Mouse (Mus musculus): ENCODE measurements at regions not wholly inside any gene's neighbourhood (a gene's known extent, or its start where the extent isn't known, plus 50 kb on each side); places are given as distances from the start of the nearest gene placed in this dataset.

DNA sequence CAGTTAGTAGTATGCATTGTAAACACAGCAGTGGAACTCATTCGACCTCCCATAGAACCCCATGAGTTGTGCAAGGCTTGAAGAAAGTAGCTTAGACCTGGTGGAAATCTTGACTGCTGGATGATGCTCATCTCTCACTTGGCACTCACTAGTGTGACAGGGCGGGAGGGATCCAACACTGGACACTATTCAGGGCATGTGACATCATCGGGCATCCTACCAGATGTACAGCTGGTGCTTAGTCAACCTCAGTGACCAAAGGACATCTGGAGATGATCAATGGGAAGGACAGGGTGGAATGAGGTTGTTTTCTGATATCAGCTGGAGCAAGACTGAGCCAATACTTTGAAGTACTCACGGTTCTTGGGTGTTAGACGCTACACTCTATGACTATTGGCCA is 114.9 kb upstream of the Rnaseh2b start:
- no peak for DNase-seq (ENCODE audit: low spot score in 2 of 2)

DNA sequence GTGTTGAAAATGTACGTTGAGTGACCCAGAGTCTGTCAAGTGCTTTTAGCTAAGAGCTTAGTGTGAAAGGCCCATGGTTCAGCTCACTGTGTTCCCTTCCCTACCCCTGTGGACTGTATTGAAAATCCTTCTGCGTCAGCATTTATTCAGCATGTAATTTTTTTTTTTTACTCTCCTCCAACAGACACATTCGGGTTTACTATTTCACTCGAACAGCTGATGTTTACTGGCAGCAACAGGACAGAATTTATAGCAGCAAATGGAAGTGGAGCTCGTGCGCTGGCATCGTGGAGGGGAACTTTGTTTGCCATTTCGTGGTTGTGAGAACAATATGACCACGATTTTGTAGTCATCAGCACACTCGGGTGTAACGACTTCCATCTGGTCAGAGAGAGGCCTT is 105.0 kb upstream of the Rnaseh2b start:
- no peak for DNase-seq (ENCODE audit: low spot score in 2 of 2)

DNA sequence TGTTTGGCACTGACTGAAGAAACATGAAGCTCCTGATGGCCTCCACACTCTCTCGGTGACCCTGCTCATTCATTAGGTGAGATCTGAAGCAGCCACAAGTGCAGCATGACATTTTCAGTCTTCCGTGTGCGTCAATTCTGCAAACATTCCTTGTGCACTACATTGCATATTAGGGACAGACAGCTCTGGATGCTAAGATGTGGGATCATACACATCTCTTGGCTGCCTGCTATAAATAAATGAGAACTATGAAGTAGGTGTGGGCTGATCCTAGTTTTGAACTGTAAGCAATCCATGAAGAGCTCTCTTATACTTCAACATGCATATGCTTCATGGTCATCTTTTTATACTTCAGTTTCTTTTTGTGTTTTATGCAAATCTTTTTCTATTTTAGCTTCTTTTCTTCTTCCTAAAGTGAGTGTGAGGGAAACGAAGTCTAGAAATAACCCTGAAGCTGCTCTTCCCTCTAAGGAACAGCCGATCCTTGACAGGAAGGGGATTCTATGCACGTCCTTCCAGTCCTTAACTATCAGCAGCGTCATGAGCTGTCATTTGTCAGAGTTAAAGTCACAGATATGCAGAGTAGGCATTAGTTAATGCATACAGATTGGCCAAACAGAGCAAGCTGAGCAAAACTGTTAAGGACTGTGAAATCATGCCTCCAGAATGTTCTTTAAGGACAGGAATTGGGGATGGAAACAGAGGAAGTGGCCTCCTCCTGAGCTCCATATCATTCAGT is 104.1 kb upstream of the Rnaseh2b start:
- no peak for DNase-seq (ENCODE audit: low spot score in 2 of 2)

DNA sequence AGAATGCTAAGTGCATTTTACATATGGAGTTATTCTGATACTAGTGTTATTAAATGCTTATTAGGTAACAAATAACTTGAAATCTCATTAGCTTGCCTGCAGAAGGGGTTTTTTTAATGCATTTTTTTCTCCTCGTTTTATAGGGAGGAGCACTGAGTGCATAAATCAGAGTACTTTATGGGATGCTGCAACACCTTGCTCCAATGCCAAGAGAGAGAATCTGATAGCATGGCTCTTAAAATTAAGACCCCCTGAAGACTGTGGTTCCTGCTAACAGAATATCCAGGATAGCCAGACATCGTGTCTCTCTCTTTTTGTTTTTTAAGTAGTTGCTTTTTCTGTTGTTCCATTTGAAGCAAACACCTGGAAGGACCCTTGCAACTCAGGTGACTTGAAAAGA is 100.8 kb upstream of the Rnaseh2b start:
- DNase-seq (ENCODE audit: low spot score in 2 of 2), result no peak

DNA sequence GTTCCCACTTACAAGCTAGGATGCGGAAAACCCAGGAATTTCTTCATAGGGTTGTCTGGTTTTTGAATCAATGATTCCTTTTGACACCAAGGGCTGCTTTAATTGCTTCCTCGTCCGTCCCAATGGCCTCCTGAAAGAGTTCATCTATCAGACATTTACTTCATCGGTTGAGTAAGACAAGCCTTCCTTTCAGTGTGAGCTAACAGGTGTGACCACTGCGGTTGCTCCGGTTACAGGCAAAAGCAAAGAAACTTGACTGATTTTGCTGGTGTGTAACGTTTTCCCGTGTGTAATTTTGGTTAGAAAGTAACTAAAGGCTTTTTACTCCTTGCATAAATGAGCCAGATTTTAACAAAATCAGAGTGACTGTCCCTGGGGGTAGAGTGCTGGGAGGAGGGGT is 99.6 kb upstream of the Rnaseh2b start:
- no peak for DNase-seq (ENCODE audit: low spot score in 2 of 2)

DNA sequence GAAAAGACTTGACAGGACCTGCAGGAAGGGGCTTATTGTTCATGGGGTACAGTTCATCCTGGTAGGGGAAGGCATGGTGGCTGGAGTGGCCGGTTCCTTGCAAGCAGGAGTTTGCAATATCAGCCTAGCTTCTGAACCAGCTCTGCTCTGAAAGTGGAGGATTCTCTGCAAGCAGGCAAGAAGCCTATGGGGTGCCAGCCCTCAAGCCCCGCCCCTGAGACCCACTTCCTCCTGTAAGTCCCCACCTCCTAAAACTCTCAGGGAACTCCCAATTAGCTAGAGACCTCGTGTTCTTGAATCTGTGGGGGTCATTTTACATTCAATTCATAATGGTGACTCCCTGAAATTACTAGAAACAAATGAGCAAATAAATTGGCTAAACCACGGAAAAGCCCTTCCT is 99.0 kb upstream of the Rnaseh2b start:
- no peak for DNase-seq (ENCODE audit: low spot score in 2 of 2)

DNA sequence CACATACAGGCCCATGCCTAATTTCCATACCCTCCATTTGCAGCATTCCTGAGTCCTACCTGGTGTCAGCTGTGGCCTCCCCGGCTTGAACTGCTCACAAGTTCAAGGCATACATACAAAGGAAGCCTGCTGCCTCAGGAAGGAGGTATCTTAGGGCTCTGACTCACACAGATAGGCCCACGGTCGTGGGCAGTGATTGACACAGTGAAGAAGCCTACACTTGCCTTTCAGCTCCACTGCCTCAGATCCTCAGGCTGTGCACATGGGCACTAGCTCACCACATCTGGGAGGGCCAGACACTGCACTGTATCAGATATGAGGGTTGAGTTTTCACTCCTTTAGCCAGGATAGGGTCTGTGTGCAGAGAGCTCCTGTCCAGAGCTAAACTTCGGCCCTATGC is 95.6 kb upstream of the Rnaseh2b start:
- DNase-seq (ENCODE audit: low spot score in 2 of 2), result no peak

DNA sequence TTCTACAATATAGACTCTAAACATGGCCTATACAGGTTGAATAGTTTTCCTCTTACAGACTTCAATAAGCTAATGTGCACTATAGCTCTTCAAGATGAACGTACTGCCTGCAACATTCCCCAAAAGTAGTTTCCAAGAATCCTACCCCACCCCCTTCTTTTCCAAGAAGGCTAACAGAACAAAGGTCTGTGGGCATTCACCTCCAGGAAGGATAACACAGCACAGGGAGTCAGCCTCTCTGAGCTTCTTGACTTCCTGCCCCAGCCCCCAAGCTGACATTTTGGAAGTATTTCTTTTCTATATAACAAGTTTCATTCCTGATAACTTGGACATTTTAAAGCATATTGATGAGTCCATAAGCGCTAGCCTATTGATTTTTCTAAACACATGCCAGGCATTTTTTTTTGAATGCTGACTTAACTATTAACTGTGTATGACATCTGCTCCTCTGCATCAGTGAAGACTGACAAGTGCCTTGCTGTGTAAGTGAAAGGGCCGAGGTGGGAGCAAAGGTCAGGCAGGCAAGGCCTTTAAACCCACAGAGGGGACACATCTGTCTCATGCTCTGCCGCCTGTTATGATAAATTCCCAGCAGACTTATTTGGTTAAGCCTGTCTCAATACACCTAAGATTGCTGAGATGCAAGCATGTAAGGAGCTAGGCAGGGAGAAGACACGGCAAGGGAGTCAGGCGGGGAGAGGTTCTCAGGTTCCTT is 93.8 kb upstream of the Rnaseh2b start:
- DNase-seq (ENCODE audit: low spot score in 2 of 2), result no peak

DNA sequence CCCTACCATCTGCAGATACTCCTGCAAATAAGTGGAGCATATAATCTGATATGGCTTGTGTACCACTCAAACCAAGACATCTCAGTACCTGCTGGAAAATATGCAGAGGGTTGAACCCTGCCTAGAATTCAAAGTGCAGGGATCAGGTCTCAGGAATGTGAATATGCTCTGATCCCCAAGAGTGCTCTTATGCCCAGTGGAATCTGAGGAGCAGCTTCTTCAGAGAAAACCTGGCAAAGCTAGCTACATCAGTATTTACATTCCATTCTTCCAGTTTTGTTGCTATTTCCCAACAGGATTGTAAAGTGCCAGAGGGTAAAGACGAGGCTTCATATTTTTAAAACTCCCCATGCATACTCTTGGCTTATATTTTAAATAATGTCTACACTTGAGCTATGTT is 77.3 kb upstream of the Rnaseh2b start:
- DNase-seq (ENCODE audit: low spot score in 2 of 2), result no peak

DNA sequence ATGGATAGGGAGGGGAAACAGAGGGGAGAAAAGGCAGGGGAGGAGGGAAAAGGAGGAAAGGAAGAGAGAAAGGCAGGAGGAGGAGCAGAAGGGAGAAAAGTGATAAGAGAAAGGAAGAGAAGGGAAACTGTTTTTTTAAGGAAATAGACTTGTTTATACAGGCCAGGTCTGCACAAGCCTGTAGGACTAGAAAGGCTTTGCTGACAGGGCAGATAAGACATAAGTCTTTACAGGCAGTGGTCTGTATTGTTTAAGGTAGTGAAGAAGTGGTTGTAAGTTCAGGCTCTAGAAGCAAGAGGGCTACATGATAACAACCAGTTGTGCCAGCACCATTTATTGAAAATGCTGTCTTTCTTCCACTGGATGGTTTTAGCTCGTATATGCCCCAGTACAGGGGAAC is 75.4 kb upstream of the Rnaseh2b start:
- no peak for DNase-seq (ENCODE audit: low spot score in 2 of 2)

DNA sequence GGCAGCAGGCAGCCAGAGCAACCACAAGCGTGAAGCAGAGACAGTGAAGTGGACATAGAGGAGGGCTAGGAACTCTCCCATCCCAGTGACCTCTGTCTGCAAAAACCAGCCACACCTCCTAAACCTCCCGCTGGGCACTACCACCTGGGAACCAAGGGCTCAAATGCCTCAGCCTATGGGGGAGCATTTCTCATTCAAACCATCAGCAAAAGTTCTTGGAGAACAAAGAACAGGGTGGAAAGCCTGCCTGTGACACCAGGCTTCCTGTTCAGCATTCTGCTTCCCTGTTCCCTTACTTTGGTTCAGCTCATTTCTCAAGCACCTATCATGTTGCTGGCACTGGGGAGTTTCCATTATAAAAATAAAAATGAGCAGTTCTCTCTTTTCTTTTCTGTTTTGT is 74.4 kb upstream of the Rnaseh2b start:
- DNase-seq (ENCODE audit: low spot score in 2 of 2), result no peak

DNA sequence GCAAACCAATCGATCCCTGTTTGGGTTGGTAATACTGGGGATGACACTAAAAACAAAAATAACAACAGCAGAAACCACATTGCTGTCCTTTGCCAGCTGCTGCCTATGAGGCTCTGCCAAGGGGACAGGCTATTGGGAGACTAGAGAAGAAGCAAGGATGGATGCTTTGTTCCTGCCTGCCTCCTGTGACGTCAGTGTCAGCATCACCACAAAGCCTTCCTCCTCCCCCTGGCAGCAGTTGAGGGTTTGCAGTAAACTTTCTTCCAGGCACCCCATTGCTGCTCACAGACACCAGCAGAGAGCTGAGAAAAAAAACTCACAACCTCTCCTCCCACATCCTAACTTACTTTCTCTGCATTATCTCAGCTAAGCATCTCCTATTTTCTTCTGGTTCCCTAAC is 73.7 kb upstream of the Rnaseh2b start:
- DNase-seq (ENCODE audit: low spot score in 2 of 2), result no peak

DNA sequence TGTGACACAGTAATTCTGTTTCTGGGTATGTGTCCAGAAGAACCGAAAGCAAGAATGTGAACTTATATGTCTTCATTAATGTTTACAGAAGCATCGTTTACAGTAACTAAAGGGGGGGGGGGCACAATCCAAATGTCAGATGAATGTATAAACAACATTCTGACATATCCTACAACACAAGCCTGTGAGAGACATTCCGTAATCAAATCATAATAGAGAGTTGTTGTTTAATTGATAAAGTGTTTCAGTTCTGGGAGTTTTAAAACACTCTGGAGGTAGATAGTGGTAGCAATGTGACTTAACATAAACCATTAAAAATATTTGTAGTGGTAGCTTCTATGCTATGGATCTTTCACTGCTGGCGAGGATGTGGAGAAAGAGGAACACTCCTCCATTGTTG is 71.6 kb upstream of the Rnaseh2b start:
- no peak for DNase-seq (ENCODE audit: low spot score in 2 of 2)

Measured in natural killer cell, adult 2 months (primary cell).